ENCODE assay signal across 8 mouse cellular contexts in genomic region chr10:53527838-53528773, GRCm38 (mm10).
DNase-seq lines count a peak whose midpoint lies in the region; ATAC-seq and TF ChIP-seq lines count a peak whose summit lies in the region.

No protein-coding gene starts in this region.

- peak; percentile 50 to 60 for DNase-seq in heart, adult 2 months
- DNase-seq in heart, postnatal 25 days (ENCODE audit: low spot score): no peak
- DNase-seq in cerebellum, adult 11 months: peak; percentile 21
- DNase-seq in forebrain, postnatal 0 days: peak; percentile 85
- peak; percentile 67 to 69 for DNase-seq in left cerebral cortex, adult 2 months (ENCODE audit: extremely low spot score in 1 of 2, low spot score in 2 of 2)
- peak; percentile 41 for DNase-seq in skeletal muscle tissue, adult 2 months (ENCODE audit: low read depth, low spot score)

- peak; percentile 90 for TF ChIP-seq CTCF in heart, adult 2 months (IDR thresholded peaks at IDR 0.05)
- TF ChIP-seq CTCF in forebrain, postnatal 0 days (IDR thresholded peaks at IDR 0.05; ENCODE audit: low read depth): peak; percentile 94
- TF ChIP-seq CTCF in left cerebral cortex, adult 2 months (IDR thresholded peaks at IDR 0.05): peak; percentile 85

- H3K27ac ChIP-seq in heart, adult 2 months: no peak overlapping the region
- no peak overlapping the region for H3K27ac ChIP-seq in forebrain, postnatal 0 days (ENCODE audit: low read depth, low read length)
- H3K27ac ChIP-seq in left cerebral cortex, adult 2 months: no peak overlapping the region

- H3K36me3 ChIP-seq in heart, adult 2 months (ENCODE audit: control insufficient read depth, insufficient read depth, low read length): no peaks in the 10 kb centered on the region
- H3K36me3 ChIP-seq in forebrain, postnatal 0 days (ENCODE audit: insufficient read depth): no peaks in the 10 kb centered on the region

- H3K4me2 ChIP-seq in forebrain, postnatal 0 days (ENCODE audit: low read depth): no peak overlapping the region

- H3K4me3 ChIP-seq in heart, adult 2 months: no peak overlapping the region
- no peak overlapping the region for H3K4me3 ChIP-seq in forebrain, postnatal 0 days (ENCODE audit: low read depth, low read length)
- no peak overlapping the region for H3K4me3 ChIP-seq in left cerebral cortex, adult 2 months

- no peaks in the 10 kb centered on the region for H3K9me3 ChIP-seq in forebrain, postnatal 0 days (ENCODE audit: low read length)

- no peaks in the 10 kb centered on the region for H3K27me3 ChIP-seq in heart, adult 2 months (ENCODE audit: control insufficient read depth, insufficient read depth, low read length)
- H3K27me3 ChIP-seq in forebrain, postnatal 0 days (ENCODE audit: insufficient read depth, low read length): no peaks in the 10 kb centered on the region

- WGBS in heart, adult 2 months: 17% methylated on average over 6 of the region's 6 CpGs
- 34% methylated on average over 6 of the region's 6 CpGs for WGBS in forebrain, postnatal 0 days

- 0 out of 2 replicates have a peak, but pooled peaks have one; percentile 45 for TF ChIP-seq EP300 in heart, adult 2 months (IDR thresholded peaks at IDR 0.05; ENCODE audit: insufficient read depth, low read depth, low read length)

- no peaks in the 10 kb centered on the region; the same call in none of the 2 replicates for H3K4me1 ChIP-seq in heart, adult 2 months (ENCODE audit: control insufficient read depth, insufficient read depth, low read length)
- H3K4me1 ChIP-seq in forebrain, postnatal 0 days (ENCODE audit: insufficient read depth): no peaks in the 10 kb centered on the region

- ATAC-seq in forebrain, postnatal 0 days: peak; percentile 94
- peak; percentile 38 for ATAC-seq in inflammation-experienced regulatory T-cells, adult 6 months
- ATAC-seq in megakaryocyte-erythroid progenitor cell, adult 5-6 weeks (replicated peaks; ENCODE audit: low FRiP score, low TSS enrichment, poor library complexity, severe bottlenecking): peak; percentile 67; the same call in 1 of the 2 replicates

- H3K79me2 ChIP-seq in heart, adult 2 months (replicated peaks; ENCODE audit: control insufficient read depth, insufficient read depth, low read length): no peaks in the 10 kb centered on the region

- TF ChIP-seq POLR2A in heart, adult 2 months (IDR thresholded peaks at IDR 0.05; ENCODE audit: insufficient read depth, low read depth, low read length): no peak

- H3K9ac ChIP-seq in heart, adult 2 months (ENCODE audit: low read depth, low read length): no peak overlapping the region; the same call in 1 of the 2 replicates
- H3K9ac ChIP-seq in forebrain, postnatal 0 days: no peak overlapping the region

- intact Hi-C loops in heart, adult 2 months (cut with DNase I): loop anchor here (1.0 to 5.0 kb wide), 4 partner anchors 180 to 441 kb away; no protein-coding TSS in a partner anchor
- intact Hi-C loops in heart, postnatal 25 days (cut with DNase I): loop anchor here (1.0 to 2.0 kb wide), 2 partner anchors 182 to 413 kb away; no protein-coding TSS in a partner anchor
- intact Hi-C loops in left cerebral cortex, adult 2 months (cut with DNase I): loop anchor here (1.0 to 10.0 kb wide), 3 partner anchors 180 to 993 kb away; no protein-coding TSS in a partner anchor

Comparison
In these comparisons a context has a peak if more than half of its experiments do, and no peak if none do; other contexts are left out.
1. ATAC-seq: peak in every context shown above with its lines; median percentile 94 in forebrain, postnatal 0 days; 67 in megakaryocyte-erythroid progenitor cell, adult 5-6 weeks; 38 in inflammation-experienced regulatory T-cells, adult 6 months.